Mouse (Mus musculus): ENCODE measurements at regions not wholly inside any gene's neighbourhood (a gene's known extent, or its start where the extent isn't known, plus 50 kb on each side); places are given as distances from the start of the nearest gene placed in this dataset.

DNA sequence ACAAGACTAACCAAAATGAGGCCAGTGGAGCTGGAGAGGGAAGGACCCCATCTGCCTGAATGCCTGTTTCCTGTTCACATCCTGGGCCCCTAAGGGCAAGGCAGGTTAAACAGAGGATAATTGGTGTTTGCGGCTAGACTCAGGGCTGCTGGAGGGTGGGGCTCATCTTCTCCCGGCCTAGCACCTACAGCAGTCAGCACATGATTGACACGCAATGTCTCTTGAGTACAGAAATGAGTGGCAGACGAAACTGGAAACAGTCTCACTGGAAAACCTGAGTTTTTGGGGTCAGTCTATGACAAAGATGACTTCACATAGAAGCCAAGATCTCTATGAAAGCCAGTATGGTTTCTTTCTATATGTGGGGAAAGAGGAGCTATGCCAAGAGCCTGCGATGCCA, 278.0 kb downstream of the Rngtt start:
- TF ChIP-seq HCFC1 (IDR thresholded peaks at IDR 0.05; ENCODE audit: borderline replicate concordance, insufficient read depth, low read length) (no peak), CHD2 (IDR thresholded peaks at IDR 0.05; ENCODE audit: low read depth, low read length) (no peak), ZC3H11A (IDR thresholded peaks at IDR 0.05; ENCODE audit: borderline replicate concordance, low read depth, low read length) (no peak), ZNF384 (IDR thresholded peaks at IDR 0.05; ENCODE audit: low read depth, low read length) (no peak), MAFK (IDR thresholded peaks at IDR 0.05; ENCODE audit: insufficient read depth, low read depth, low read length) (no peak)

Data from ES-E14 (cell line).